Mouse (Mus musculus) heart, postnatal 4 days (tissue): ENCODE measurements around the gene D11Wsu47e. TPM values are rescaled to one million over a fixed set of nuclear protein-coding genes. Genes with fewer than 3 reads are reported as not detected.

ENCODE experiments used
- DNase-seq: peaks from one replicate; pipeline ENCODE4 v3.0.0; 2021
- total RNA-seq, 2 experiments: library from RNA; stranded (reverse); gene quantifications; 2 replicates each; pipeline ENCODE4 v1.2.3; 2021

Gene D11Wsu47e
- total RNA-seq, 2 experiments from 2014 or later, result 9.1 to 9.9 TPM

DNA sequence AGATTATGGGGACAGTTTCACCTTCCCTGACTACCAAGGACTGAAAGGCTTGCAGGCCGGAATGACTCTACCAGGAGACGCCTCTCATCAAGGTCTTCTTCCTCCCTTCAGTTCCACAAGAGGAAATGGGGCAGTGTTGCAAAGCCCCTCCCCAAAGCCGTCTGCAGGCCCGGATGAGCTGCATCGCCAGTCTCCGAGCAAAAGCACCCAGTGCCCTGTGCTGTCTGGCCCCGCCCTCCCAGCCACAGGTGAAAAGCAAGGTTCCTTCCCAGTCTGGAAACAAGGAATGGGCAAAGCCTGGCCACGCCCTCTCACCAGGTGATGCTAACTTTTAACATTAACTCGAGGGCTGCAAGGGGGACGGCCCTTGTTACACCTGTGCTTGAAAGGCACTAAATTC, 17.6 kb upstream of the D11Wsu47e start:
- no peak for DNase-seq

DNA sequence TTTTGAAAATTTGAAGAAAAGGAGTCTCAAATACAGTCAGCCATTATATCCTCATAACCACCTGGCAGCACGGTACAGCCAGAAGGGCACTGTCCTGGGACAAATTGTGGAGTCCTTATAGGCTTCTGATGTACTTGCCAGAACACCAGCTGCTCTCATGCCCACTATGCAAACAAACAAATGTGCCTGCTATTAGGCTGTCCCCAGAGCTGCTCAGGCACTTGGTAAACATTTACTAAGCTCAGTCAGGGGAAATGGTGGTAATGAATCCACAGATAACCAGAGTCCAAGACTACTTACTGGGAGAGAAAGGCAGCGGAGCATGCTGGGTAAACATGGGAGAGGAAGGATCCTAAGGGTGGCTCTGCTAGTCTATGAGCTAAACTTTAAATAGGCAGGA, 17.1 kb upstream of the D11Wsu47e start:
- DNase-seq, result no peak

DNA sequence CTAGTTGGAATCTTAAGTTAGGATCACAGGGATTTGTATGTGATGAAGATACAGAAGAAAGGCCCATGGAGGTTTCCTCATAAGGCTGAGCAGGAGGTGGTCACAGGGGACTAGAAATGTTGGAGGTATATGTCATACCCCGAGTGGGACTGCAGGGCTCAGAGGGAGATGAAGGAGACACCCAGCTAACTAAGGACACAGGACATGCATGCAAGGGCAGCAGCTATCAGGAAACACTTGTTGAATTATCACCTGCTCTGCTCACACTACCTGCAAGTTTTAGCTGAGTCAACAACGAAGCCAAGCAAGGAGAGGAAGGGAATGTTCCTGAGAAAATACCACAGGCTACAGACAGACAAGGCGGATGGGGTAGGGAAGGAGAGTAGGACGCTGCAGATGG, 16.5 kb upstream of the D11Wsu47e start:
- no peak for DNase-seq

DNA sequence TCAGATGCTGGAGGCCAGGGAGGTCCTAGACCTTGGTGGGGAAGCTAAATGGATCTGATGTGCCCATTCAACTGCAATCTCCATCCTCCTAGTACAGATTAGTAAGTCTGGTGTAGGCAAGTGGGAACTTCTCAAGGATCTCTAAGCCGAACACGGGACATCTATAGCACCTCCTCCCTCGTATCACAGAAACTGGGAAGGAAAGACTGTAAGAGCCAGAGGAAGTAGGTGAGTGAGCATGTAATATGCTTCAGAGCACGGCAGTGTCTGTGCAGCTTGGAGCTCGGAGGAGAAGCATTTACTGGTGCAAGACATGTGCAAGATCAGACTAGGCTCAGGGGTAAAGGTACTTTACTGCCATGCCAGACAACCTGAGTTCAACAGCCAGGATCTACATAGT, 15.4 kb upstream of the D11Wsu47e start:
- DNase-seq, result no peak

DNA sequence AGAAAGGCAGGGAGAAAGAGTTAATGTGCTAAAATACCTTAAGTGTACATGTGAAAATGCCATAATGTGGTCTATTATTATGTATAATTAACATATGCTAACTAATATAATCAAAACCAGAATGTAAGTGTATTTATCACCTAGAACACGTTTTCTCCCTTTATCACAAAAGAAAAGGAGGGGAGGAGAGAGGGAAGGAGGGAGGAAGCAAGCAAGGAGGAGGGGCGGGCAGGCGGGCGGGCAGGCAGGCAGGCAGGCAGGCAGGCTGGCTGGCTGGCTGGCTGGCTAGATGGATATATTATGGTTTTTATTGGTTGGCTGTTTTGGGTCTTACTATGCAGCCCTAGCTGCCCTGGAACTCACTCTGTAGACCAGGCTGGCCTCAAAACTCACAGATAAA, 14.5 kb upstream of the D11Wsu47e start:
- no peak for DNase-seq

DNA sequence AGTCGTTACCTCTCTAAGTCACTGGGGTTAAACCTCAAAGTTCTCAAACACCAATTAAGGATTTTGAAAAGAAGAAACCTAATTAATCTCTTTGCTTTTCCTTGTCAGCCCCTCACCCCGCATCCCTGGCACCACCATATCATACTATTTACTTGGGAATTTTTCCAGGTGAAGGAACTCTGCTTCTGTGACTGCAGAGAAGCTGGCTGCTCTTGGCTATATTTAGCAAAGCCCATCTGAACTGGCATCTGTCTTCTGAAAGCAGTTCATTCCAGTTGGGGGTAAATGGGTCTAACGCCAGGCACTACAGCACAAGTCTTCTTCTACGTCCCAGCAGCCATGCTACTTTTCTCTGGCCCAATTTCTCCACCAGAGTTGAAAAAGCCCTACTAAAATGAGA, 10.6 kb upstream of the D11Wsu47e start:
- DNase-seq, result no peak

DNA sequence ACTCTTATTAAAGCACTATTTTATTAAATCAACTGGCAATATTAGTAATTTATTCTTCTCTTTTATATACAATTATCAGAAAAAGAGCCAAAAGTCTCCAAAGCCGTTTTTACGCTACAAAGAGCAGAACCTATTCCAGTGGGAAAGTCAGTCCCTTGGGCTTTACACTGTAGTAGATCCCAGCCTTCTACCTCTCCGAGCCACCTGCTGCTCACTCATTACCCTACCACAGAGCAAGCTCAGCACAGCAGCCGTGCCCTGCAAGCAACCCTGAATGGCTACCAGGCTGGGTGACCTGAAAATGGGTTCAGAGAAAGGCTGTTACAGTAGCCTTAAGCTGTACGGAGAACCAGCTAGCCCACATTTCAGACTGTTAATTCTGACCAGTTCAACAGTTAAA, 9.6 kb upstream of the D11Wsu47e start:
- DNase-seq, result no peak

DNA sequence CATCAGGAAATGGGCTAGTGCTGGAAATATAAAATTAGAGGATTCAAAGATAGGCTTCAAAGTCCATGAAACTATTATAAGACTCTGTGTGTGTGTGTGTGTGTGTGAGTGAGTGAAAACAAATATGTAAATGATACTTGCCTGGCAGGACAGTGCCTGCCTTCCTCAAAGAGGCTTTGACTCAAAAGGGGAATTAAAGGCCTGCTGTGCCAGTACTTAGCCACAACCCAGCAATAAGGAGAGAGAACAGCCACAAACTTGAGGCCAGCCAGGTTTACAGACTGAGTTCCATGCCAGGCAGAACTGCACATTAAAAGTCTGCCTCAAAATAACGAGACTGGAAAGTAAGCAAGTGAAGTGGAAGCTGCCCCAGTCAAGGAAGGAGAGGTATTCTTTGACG, 7.4 kb upstream of the D11Wsu47e start:
- no peak for DNase-seq

DNA sequence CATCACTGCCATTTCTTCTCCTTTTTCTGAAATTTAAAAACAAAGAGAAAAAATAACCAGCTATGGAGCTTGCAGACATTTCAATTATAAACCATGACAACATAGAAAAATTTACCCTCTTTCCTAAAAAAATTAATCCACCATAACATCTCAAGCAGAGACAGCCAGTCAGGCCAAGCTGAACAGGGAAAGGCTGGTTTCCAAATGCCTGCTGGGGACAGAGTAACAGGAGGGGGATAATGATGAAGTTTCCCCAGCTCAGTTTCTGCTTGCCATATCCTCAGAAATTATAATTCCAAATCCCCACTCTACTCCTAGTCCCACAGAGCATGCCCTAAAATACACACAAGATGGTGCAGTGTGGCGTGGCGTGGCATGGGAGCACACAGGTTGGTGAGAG, 6.8 kb upstream of the D11Wsu47e start:
- DNase-seq, result no peak

DNA sequence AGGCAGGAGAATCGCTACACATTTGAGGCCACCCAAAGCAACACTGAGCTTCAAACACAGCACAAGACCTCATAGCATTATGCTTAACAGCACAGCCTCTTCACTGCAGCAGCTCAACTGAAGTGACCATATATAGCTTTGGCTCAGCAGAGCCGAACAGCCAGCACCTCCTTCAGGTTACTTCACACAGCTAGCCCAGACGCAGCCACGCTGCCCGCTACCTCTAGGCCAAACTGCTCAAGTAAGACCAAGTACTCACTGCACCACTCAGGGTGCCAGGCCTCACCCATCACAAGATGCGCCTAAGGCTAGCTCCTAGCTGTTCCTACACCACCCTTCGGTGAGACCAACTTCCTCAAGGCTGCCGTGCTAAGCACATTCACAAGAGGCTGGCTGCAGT, 5.8 kb upstream of the D11Wsu47e start:
- DNase-seq, result peak; percentile 22

DNA sequence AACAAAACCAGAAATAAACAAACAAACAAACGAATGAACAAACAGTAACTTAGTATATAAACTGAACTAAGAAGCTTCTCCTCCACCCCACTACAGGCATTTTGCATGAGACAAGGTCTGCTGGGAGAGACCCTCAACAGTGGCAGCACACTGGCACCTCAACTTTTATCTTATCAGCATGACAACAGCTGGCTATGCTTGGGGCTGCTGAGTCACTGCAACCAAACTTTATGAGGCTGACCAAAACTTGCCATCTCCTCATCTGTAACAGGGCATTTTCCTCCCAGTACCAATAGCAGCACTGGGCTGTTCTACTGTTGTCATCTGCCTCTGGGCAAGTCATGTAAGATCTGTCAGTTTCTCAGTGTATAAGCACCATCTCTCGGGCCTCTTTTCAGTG, 3.3 kb upstream of the D11Wsu47e start:
- DNase-seq, result no peak

DNA sequence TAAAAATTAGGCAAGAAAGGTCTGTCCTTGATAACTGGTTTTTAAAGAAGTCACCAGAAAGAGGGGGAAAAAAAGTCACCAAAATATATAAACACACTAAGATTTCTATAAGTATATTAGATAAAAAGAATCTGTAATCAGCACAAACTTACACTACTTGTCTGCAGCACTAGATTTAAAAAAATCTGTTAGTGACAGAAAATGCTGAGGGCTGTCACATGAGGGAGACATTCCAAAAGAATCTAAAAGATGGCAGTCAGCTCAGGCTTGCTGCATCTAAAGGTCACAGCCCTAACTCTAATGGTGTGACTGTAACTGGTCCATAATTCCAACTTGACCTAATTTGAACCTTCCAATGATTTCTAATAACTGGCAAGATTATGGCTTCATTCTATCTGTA, 2.2 kb upstream of the D11Wsu47e start:
- no peak for DNase-seq

DNA sequence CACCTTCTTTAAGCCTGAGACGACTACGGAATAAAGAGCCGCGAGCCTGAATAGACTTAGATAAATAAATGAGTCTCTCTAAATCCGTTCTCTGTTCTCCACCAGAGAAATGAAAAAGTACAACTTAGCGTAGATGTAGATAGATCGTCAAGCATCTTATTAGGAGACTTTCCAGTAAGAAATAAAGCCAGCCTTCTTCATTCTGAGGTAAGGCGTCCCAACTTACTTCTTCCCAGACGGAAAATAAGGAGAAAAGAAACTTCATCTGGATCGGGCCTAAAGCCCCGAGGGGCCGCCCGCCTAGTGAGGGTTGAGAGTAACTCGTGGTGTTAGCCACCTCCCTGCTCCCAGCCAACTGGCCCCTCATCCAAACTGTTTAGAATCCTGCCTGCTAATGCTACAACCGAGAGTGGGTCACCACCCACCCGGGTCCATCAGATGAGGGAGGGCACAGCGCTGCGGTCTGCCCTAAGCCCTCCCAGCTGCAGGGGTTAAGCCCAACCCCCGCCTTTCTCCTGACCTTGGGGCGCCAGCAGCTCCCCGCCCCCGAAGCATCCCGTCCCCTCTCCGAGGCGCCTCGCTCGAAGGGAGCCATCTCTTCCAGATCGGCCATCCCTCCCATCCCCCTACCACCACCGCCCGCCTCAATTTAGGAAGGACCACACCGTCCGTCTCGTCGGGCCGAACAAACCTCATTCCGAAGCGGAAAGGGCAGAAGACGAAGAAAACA, 1.1 kb upstream of the D11Wsu47e start:
- peak; percentile 69 for DNase-seq

DNA sequence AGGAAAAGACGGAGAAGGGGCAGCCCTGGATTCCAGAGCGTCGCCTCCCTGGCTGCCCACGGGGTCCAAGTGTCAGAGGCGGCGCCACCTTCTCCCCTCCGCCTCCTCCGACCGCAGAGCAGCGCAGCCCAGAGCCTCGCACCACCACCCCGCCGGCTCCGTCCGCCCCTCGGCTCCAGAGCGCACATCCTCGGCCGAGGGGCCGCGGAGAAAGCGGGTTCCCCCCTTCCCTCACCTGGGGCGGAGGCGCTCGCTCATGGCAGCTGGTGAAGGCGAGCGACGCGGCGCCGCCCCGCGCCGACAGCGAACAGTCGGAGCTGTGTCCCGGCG, 620 bp upstream of the D11Wsu47e start:
- DNase-seq, result no peak

DNA sequence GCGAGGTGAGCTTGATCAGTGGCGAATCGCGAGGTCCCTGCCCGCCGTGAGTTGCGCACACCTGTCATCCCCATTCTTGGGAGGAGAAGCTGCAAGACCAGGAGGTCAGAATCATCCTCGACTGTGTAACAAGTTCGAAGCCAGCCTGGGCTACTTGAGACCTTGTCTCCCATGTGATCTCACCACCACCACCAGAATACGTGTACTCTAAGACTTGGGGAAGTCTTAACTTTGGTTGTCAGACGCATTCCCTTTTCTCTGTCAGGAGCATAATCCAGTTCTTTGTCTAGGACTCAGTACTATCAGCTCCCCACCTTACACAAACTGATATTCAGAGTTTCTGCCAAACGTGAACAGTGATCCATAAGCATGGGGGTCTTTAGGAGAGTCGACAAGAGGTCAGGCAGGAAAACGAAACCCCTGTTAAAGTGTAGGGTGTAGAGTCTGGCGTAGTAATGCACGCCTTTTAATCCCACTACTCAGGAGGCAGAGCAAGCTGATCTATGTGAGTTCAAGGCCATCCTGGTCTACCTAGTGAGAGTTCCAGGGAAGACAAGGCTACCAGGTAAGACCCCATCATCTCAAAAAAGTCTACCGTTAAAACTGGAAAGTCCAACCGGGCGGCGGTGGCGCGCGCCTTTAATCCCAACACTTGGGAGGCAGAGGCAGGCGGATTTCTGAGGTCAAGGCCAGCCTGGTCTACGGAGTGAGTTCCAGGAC, 655 bp downstream of the D11Wsu47e start:
- no peak for DNase-seq

DNA sequence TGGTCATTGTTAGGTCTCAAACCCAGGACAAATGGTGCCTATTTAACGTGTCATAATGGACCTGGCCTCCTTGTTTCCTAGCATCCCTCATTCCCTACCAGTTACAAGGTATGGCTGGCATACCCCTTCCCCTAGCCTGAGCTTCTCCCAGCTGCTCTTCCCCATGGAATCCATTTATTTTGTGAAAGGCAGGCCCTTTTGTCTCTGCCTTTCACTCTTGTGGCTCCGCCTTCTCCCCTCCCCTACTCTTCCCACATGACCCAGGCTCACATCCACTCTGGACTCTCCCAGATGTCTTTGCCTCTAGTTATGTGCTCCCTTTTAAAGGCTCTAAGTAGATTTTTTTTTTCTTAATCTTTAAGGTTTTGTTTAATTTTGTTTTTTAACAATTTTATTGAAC, 2.8 kb downstream of the D11Wsu47e start:
- no peak for DNase-seq

DNA sequence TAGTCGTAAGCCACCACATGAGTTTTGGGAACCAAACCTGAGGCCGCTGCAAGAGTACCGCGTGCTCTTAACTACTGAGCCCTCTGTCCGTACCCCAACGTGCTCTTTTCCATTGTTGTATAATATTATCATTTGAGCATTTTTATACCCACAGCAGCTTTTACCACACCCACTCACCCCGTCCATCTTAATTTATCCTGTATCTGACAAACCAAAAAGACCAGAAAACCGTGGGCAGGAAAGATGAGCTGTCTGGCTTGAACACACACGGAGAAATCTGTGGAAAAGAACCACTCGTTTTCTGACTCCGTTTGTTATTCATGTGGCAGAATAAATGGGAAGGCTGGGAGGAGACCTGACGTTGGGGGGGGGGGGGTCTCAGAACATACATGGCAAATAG, 6.3 kb downstream of the D11Wsu47e start:
- DNase-seq, result no peak

DNA sequence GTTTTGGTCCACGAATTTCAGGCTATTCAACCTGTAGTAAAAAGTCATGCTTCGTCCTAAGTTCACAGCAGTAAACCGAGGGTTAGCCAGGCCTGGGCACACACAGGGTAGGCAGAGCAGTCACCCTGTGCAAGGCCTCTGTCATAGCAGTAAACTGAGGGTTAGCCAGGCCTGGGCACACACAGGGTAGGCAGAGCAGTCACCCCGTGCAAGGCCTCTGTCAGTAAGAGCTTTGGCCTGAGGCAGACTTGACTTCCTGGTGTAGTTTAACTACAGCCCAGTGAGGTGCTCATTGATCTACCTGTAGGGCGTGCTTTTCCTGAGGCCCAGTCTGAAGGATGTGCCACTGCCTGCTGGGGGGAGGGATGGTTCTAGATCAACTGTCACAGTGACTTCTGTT, 7.1 kb downstream of the D11Wsu47e start:
- no peak for DNase-seq

DNA sequence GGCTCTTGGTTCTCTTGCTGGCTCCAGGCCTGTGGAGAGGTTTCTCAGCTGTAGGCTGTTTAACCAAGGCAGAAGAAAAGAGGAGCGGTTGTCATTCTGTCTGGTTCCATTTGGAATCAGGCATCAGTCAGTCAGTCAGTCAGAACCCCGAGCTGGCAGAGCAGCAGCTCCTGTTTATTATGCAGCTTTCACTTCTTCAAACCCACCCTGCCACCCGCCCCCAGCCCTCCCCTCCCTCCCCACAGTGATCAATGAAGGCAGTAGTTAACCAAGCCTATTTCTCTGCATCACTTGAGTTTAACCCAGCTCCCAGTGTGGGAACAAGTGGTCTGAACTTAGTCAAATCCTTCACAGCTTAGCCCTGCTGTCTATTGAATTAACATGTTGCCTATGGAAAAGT, 7.6 kb downstream of the D11Wsu47e start:
- no peak for DNase-seq

DNA sequence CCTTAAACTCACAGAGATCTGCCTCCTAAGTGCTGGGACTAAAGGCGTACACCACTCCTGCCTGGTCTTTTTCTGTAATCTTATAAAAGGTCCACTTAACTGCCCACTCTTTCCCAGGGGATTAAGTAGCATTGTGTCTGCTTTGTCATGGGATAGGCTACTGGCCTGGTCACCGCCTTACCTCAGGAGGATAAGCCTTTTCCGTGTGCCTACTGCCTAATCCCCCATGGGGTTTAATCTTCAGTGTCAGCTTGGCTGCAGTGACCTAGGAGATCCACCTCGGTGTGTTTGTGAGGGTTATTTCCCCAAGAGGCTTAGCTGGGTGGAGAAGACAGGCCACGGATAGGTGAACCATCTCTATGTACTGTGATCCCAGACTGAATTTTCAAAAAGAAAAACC, 13.4 kb downstream of the D11Wsu47e start:
- DNase-seq, result no peak

DNA sequence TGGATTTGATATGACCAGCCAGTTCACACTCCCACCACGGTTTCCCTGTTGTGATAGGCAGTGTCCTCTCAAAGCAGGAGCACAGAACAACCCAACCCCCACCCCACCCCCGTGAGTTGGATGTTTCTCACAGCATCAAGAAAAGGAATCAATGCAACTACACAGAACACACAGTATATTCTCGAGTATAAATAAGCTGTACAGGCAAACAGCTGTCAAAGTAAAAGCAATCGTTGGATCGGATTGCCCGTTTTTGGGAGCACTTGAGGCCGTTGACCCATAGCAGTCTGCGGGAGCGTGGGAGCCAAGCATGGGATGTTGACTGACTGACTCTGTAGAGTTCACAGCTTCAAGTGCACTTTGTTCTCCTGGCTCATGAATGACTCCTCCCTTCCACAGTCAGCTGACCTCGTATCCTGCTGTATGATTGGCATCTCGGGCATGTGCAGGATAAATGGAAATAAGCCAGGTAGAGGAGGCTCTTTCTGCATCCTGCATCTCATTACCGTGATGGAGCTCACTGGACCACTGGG, 13.9 kb downstream of the D11Wsu47e start:
- DNase-seq, result no peak

DNA sequence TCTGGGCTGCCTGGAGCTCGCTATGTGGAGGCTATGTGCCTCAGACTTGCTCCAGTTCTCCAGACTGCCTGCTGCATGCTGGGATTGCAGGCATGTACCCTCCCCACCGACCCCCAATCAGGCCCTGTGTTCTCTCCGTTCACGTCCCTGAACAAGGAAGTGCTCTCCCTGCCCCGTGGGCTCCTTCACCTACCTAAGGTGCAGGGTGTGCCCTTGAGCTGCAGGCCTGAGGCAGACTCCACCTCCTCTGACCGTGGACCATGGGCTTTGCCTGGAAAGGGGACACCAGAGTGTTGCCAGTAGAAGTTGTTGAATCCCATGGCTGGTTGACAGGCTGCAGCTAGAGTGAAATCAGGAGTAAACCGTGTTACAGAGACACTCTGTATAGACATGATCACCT, 15.4 kb downstream of the D11Wsu47e start:
- DNase-seq, result no peak

DNA sequence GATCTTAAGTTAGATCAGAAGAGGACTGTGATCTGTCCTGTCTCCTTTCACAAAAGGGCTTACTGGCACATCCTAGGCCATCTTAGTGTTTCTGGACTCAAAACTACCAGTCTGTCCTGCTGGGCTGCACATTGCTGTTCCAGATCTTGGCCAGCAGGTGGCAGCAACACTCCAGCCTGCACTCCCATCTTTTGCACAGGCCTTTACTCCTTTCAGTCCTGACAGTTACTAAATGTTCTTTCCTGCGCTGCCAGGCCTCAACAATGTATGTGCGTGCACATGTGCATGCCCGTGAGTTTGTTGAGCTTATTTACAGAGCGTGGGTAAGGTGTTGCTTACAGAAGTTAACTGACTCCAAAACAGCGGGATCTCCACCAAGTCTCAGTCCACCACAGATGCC, 19.5 kb downstream of the D11Wsu47e start:
- DNase-seq, result peak; percentile 85

DNA sequence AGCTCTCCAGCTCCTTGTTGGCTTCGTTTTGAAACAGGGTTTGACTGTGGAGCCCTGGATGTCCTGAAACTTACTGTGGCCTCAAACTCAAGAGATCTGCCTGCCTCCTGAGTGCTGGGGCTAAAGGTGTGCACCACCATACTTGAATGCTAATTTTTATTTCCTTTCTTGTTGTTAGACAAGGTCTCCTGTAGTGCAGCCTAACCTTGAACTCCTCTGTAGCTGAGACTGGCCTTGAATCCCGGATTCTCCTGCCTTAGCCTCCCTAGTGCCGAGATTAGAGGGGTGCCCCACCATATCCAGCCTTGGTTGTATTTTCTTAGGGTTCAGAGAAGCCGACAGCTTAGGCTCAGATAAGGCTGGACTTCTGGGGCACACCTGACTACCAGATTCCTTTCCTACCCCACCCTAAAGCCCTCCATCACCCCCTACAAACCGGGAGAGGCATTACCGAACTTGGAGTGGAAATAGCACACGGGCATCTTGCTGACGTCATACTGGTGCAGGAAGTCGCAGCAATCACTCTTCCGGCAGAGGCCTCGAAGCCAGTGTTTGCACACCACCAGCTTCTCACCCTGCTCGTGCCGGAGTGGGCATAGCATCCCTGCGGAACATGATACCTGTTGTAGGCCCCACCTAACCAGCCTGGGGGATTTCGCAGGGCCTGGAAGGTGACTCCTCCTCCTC, 21.9 kb downstream of the D11Wsu47e start:
- no peak for DNase-seq
